Mouse (Mus musculus): Measurements from ENCODE around the gene Cand2. TPM values are rescaled to one million over a fixed set of nuclear protein-coding genes. Genes with fewer than 3 reads are reported as not detected.

Gene Cand2
- total RNA-seq (2012; rRNA removed): 10.7 and 10.8 TPM in 2 replicates

DNA sequence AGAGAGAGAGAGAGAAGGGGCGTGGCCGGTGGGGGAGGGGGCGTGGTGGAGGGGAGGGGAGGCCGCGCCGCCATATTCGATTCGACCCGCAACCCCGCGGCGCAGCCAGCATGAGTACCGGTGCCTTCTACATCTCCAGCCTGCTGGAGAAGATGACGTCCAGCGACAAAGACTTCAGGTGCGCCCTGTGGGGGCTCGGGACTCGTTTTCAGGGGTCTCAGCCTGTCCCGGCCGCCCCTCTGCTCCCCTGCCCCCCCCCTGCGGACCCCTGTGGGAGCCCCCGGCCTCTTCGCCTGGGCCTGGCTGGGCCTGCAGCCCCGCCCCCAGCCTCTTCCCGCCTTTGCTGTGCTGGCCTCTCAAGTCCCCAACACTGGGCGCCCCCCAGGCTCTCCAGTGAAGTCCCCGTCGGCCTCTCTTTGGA is at the start of gene Cand2:
Gene Cand2 (plus strand): TSS at position 38 of the 421 bp plus-strand sequence.
- in situ Hi-C loops (cut with MboI; ENCODE audit: low sequenced_read_pairs in 2 of 2, unreplicated experiment in 2 of 2): loop anchor here in 1 of 2 experiments (5.0 kb wide), 1 partner anchor 52 kb away; no protein-coding TSS in a partner anchor
- peak; percentile 47 for DNase-seq (ENCODE audit: low read depth, low spot score)
- Histone ChIP-seq H3K4me1 (ENCODE audit: control insufficient read depth in 2 of 2, insufficient read depth in 2 of 2, low read length in 2 of 2, poor library complexity in 1 of 2) (peaks cover 0 to 7% of the 10 kb centered on the region in 2 experiments; a peak in 2 of 4 replicates), H3K9me3 (ENCODE audit: control insufficient read depth, insufficient read depth, low read depth, low read length) (no peaks in the 10 kb centered on the region), H3K36me3 (ENCODE audit: control insufficient read depth, insufficient read depth, low read length, poor library complexity, severe bottlenecking) (no peaks in the 10 kb centered on the region; the same call in 1 of the 2 replicates), H3K4me3 (ENCODE audit: insufficient read depth in 1 of 2, low read depth in 1 of 2, low read length in 2 of 2, poor library complexity in 1 of 2, severe bottlenecking in 1 of 2) (peak within 1 kb of the TSS; percentile 86 to 97), H3K27ac (ENCODE audit: insufficient read depth, low read depth, low read length, poor library complexity, severe bottlenecking) (no peak within 1 kb of the TSS; the same call in 1 of the 2 replicates), H3K9ac (ENCODE audit: insufficient read depth, low read depth, low read length, poor library complexity, severe bottlenecking) (peak within 1 kb of the TSS; percentile 75)
- TF ChIP-seq CHD2 (IDR thresholded peaks at IDR 0.05; ENCODE audit: low read depth, low read length) (no peak), ZC3H11A (IDR thresholded peaks at IDR 0.05; ENCODE audit: borderline replicate concordance, low read depth, low read length) (no peak), ZNF384 (IDR thresholded peaks at IDR 0.05; ENCODE audit: low read depth, low read length) (no peak), HCFC1 (IDR thresholded peaks at IDR 0.05; ENCODE audit: borderline replicate concordance, insufficient read depth, low read length) (no peak), MAFK (IDR thresholded peaks at IDR 0.05; ENCODE audit: insufficient read depth, low read depth, low read length) (no peak)

DNA sequence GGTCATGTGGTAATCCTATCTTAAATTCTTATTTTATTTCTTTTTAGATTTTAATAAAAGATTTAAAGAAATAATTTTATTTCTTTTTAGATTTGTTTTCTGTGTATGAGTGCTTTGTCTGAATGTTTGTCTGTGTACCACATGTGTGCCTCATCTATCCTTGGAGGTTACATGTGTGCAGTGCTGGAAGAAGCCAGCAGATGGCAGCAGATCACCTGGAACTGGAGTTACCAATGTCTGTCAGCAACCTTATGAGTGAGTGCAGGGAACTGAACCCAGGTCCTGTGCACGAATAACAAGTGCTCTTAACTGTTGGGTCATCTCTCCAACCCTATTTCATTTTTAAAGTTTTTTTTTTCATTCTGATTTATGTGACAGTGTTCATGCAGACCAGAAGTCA is 47.2 kb upstream of the Cand2 start:
- DNase-seq (ENCODE audit: low read depth, low spot score): peak; percentile 81
- Histone ChIP-seq H3K27ac (ENCODE audit: insufficient read depth, low read depth, low read length, poor library complexity, severe bottlenecking) (no peak overlapping the region), H3K9ac (ENCODE audit: insufficient read depth, low read depth, low read length, poor library complexity, severe bottlenecking) (no peak overlapping the region), H3K4me3 (ENCODE audit: insufficient read depth in 1 of 2, low read depth in 1 of 2, low read length in 2 of 2, poor library complexity in 1 of 2, severe bottlenecking in 1 of 2) (no peak overlapping the region), H3K36me3 (ENCODE audit: control insufficient read depth, insufficient read depth, low read length, poor library complexity, severe bottlenecking) (no peaks in the 10 kb centered on the region), H3K9me3 (ENCODE audit: control insufficient read depth, insufficient read depth, low read depth, low read length) (no peaks in the 10 kb centered on the region), H3K4me1 (ENCODE audit: control insufficient read depth in 2 of 2, insufficient read depth in 2 of 2, low read length in 2 of 2, poor library complexity in 1 of 2) (peaks cover 0 to 11% of the 10 kb centered on the region in 2 experiments; a peak in 1 of 4 replicates)
- in situ Hi-C loops (cut with MboI; ENCODE audit: low sequenced_read_pairs in 2 of 2, unreplicated experiment in 2 of 2): no loop called here
- TF ChIP-seq ZC3H11A (IDR thresholded peaks at IDR 0.05; ENCODE audit: borderline replicate concordance, low read depth, low read length) (no peak), MAFK (IDR thresholded peaks at IDR 0.05; ENCODE audit: insufficient read depth, low read depth, low read length) (no peak), CHD2 (IDR thresholded peaks at IDR 0.05; ENCODE audit: low read depth, low read length) (no peak), HCFC1 (IDR thresholded peaks at IDR 0.05; ENCODE audit: borderline replicate concordance, insufficient read depth, low read length) (no peak), ZNF384 (IDR thresholded peaks at IDR 0.05; ENCODE audit: low read depth, low read length) (no peak)

DNA sequence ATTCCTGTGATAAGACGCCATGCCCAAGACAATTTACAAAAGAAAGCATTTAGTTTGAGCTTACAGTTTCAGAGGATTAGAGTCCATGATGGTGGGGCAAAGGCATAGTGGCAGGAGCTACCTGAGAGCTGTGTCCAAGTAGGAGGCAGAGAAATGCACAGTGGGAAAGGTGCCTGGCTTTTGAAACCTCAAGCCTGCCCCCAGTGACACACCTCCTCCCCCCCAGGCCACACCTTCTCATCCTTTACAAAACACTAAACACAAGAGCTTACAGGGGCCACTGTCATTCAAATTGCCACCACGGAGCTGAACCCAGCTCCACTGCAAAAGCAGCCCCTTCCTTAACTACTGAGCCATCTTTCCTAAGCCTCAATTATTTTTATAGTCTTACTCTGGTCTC is 46.8 kb upstream of the Cand2 start:
- Histone ChIP-seq H3K27ac (ENCODE audit: insufficient read depth, low read depth, low read length, poor library complexity, severe bottlenecking) (no peak overlapping the region), H3K4me3 (ENCODE audit: insufficient read depth in 1 of 2, low read depth in 1 of 2, low read length in 2 of 2, poor library complexity in 1 of 2, severe bottlenecking in 1 of 2) (no peak overlapping the region), H3K36me3 (ENCODE audit: control insufficient read depth, insufficient read depth, low read length, poor library complexity, severe bottlenecking) (no peaks in the 10 kb centered on the region), H3K9ac (ENCODE audit: insufficient read depth, low read depth, low read length, poor library complexity, severe bottlenecking) (no peak overlapping the region), H3K4me1 (ENCODE audit: control insufficient read depth in 2 of 2, insufficient read depth in 2 of 2, low read length in 2 of 2, poor library complexity in 1 of 2) (peaks cover 0 to 11% of the 10 kb centered on the region in 2 experiments; a peak in 1 of 4 replicates), H3K9me3 (ENCODE audit: control insufficient read depth, insufficient read depth, low read depth, low read length) (no peaks in the 10 kb centered on the region)
- in situ Hi-C loops (cut with MboI; ENCODE audit: low sequenced_read_pairs in 2 of 2, unreplicated experiment in 2 of 2): no loop called here
- TF ChIP-seq ZC3H11A (IDR thresholded peaks at IDR 0.05; ENCODE audit: borderline replicate concordance, low read depth, low read length): no peak
- TF ChIP-seq MAFK (IDR thresholded peaks at IDR 0.05; ENCODE audit: insufficient read depth, low read depth, low read length): no peak
- TF ChIP-seq ZNF384 (IDR thresholded peaks at IDR 0.05; ENCODE audit: low read depth, low read length): no peak
- TF ChIP-seq CHD2 (IDR thresholded peaks at IDR 0.05; ENCODE audit: low read depth, low read length): no peak
- TF ChIP-seq HCFC1 (IDR thresholded peaks at IDR 0.05; ENCODE audit: borderline replicate concordance, insufficient read depth, low read length): no peak
- DNase-seq (ENCODE audit: low read depth, low spot score): peak; percentile 58

DNA sequence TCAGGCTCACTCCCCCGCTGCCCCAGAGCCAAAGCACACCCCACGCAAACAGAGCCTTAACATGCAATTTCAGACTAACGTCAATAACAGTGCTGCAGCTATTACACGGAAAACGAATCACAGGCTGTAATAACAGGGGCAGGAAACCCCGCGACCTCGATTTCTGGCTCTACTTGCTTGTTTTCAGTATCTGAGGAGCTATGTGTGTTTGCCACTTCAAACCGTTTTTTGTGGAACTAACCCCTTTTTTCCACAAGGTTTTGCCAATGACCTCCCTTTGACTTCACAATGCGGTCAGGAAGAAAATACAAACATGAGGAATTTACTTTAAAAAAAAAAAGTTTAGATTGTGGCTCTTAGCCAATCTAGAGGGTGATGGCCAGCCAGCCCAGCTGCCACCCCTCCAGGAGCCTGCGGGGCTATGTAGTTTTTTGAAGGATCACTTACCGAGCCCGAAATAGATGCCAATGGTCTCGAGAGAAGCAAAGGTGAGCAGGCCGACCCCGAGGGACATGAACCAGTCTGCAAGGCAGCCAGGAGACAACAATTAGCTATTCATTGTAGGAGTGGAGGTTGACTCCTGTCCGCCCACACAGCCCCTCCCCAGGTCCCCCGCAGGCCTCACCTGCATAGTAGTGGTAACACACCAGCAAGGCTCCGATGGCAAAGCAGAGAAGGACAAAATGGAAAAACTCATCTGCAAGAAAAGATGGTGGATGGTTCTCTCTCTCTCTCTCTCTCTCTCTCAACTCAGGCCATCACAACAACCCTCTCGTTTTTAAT is 43.6 kb upstream of the Cand2 start:
- Histone ChIP-seq H3K36me3 (ENCODE audit: control insufficient read depth, insufficient read depth, low read length, poor library complexity, severe bottlenecking) (no peaks in the 10 kb centered on the region), H3K4me1 (ENCODE audit: control insufficient read depth in 2 of 2, insufficient read depth in 2 of 2, low read length in 2 of 2, poor library complexity in 1 of 2) (peaks cover 0 to 11% of the 10 kb centered on the region in 2 experiments; a peak in 1 of 4 replicates), H3K9ac (ENCODE audit: insufficient read depth, low read depth, low read length, poor library complexity, severe bottlenecking) (peak overlapping the region; percentile 66), H3K4me3 (ENCODE audit: insufficient read depth in 1 of 2, low read depth in 1 of 2, low read length in 2 of 2, poor library complexity in 1 of 2, severe bottlenecking in 1 of 2) (peak overlapping the region; percentile 44 to 60), H3K27ac (ENCODE audit: insufficient read depth, low read depth, low read length, poor library complexity, severe bottlenecking) (peak overlapping the region; percentile 85), H3K9me3 (ENCODE audit: control insufficient read depth, insufficient read depth, low read depth, low read length) (no peaks in the 10 kb centered on the region)
- TF ChIP-seq ZC3H11A (IDR thresholded peaks at IDR 0.05; ENCODE audit: borderline replicate concordance, low read depth, low read length): no peak
- no peak for TF ChIP-seq ZNF384 (IDR thresholded peaks at IDR 0.05; ENCODE audit: low read depth, low read length)
- TF ChIP-seq MAFK (IDR thresholded peaks at IDR 0.05; ENCODE audit: insufficient read depth, low read depth, low read length): no peak
- TF ChIP-seq CHD2 (IDR thresholded peaks at IDR 0.05; ENCODE audit: low read depth, low read length): no peak
- TF ChIP-seq HCFC1 (IDR thresholded peaks at IDR 0.05; ENCODE audit: borderline replicate concordance, insufficient read depth, low read length): no peak
- DNase-seq (ENCODE audit: low read depth, low spot score): no peak
- in situ Hi-C loops (cut with MboI; ENCODE audit: low sequenced_read_pairs in 2 of 2, unreplicated experiment in 2 of 2): no loop called here
